Mouse (Mus musculus) liver, embryonic 11.5 days (tissue): Measurements from ENCODE around the gene Psmg1. TPM values are rescaled to one million over a fixed set of nuclear protein-coding genes. Genes with fewer than 3 reads are reported as not detected.
"Not testable (repeated sequence)": the region's sequence is repeated elsewhere in the genome, so short reads cannot be mapped to it uniquely, and the experiment has no call there.

Experiments
- ATAC-seq: fragments of 200-750 bp; cut with Nextera tagmentation; replicated peaks from 2 replicates; pipeline ENCODE4 v1.8.0; 2017; ENCODE audit warnings: moderate number of reproducible peaks, mild to moderate bottlenecking, moderate TSS enrichment, moderate library complexity; ENCODE audit not compliant: low FRiP score
- DNase-seq: peaks from one replicate; pipeline ENCODE4 v3.0.0-alpha.2; 2017; ENCODE audit warnings: low spot score
- H3K27ac ChIP-seq: fragments of 300-500 bp; sonication (generic); 2 replicates; pipeline ENCODE4 v1.5.1; 2014; ENCODE audit warnings: mild to moderate bottlenecking, low read depth, low read length, control low read depth
- H3K27me3 ChIP-seq: fragments of 300-500 bp; sonication (generic); replicated peaks from 2 replicates; pipeline ENCODE4 v1.6.1; 2014; ENCODE audit warnings: low read length, mixed read lengths; ENCODE audit not compliant: control insufficient read depth, insufficient read depth
- H3K36me3 ChIP-seq: fragments of 300-500 bp; sonication (generic); 2 replicates; pipeline ENCODE4 v1.6.1; 2014; ENCODE audit warnings: mild to moderate bottlenecking, low read length, moderate library complexity, mixed read lengths; ENCODE audit not compliant: control insufficient read depth, insufficient read depth
- H3K4me1 ChIP-seq: fragments of 300-500 bp; sonication (generic); replicated peaks from 2 replicates; pipeline ENCODE4 v1.6.1; 2014; ENCODE audit warnings: low read length, mixed read lengths; ENCODE audit not compliant: control insufficient read depth, insufficient read depth
- H3K4me2 ChIP-seq: fragments of 300-500 bp; sonication (generic); 2 replicates; pipeline ENCODE4 v1.6.1; 2014; ENCODE audit warnings: mild to moderate bottlenecking, control low read depth, moderate library complexity
- H3K4me3 ChIP-seq: fragments of 300-500 bp; sonication (generic); 2 replicates; pipeline ENCODE4 v1.5.1; 2014; ENCODE audit warnings: low read depth, low read length, control low read depth
- H3K9ac ChIP-seq: fragments of 300-500 bp; sonication (generic); 2 replicates; pipeline ENCODE4 v1.6.1; 2014; ENCODE audit warnings: low read depth, low read length, control low read depth
- H3K9me3 ChIP-seq: fragments of 300-500 bp; sonication (generic); 2 replicates; pipeline ENCODE4 v1.6.1; 2016; ENCODE audit warnings: low read length, inconsistent platforms, mixed read lengths; ENCODE audit not compliant: control insufficient read depth
- WGBS: fragments of 180-500 bp; shearing (Covaris S2); extraction: QIAGEN DNeasy Blood & Tissue Kit; methylation state at CpG from one replicate; pipeline ENCODE4 v1.1.7; 2014; 5-methylcytosine and 5-hydroxymethylcytosine counted together
- polyA plus RNA-seq: library from polyadenylated mRNA; unstranded; fragments of >200 nt; fragmentation: Nextera tagmentation; extraction: Ambion mirVana; gene quantifications from 2 replicates; pipeline ENCODE4 v1.2.1, GENCODE M21; 2014

The Psmg1 gene
- polyA plus RNA-seq, 1 experiment from 2014 or later: 127 TPM

DNA sequence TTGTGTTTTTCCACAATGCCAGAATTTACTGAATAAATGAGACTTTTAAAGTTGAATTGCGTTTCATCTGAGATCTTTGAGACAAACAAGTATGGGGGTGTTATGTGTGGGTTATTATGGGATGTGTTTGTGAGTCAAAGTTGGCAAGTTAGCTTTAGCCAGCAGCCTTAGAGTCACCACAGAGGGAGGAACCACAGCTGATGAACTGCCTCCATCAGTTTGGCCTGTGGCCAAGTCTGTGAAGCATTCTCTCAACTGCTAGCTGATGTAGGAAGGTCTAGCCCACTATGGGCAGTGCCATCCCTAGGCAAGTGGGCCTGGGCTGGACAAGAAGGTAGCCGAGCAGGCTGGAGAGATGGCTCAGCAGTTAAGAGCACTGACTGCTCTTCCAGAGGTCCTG is 19.9 kb downstream of the Psmg1 start:
- no peak overlapping the region for H3K9ac ChIP-seq
- H3K4me1 ChIP-seq: no peaks in the 10 kb centered on the region
- 78% methylated on average over 2 of the region's 2 CpGs for WGBS
- H3K27me3 ChIP-seq: no peaks in the 10 kb centered on the region
- ATAC-seq (no peak), DNase-seq (no peak)
- H3K4me2 ChIP-seq: no peak overlapping the region
- H3K36me3 ChIP-seq: no peaks in the 10 kb centered on the region
- H3K9me3 ChIP-seq: no peaks in the 10 kb centered on the region
- no peak overlapping the region for H3K4me3 ChIP-seq
- H3K27ac ChIP-seq: no peak overlapping the region

DNA sequence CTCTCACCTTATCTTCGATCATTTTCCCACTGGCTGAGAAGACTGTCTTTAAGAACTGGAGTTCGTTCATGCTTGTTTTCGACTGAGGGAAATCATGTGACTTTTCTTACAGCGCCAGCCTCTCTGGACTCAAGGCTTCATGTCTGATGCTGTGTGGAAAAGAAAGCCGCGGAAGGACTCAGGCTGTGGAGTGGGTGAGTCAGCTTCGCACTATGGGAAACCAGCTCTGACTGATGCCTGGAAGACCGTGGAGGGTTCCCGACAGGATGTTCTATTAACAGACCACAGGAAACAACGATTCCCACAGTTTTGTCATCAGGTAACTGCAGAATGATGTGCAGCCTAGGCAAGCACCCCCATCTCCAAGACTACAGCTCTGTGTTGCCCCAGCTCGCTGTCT is 23.3 kb downstream of the Psmg1 start:
- Histone ChIP-seq H3K27me3 (no peaks in the 10 kb centered on the region), H3K4me1 (no peaks in the 10 kb centered on the region), H3K27ac (no peak overlapping the region), H3K9me3 (no peaks in the 10 kb centered on the region), H3K36me3 (no peaks in the 10 kb centered on the region), H3K9ac (no peak overlapping the region), H3K4me2 (no peak overlapping the region), H3K4me3 (no peak overlapping the region)
- DNase-seq (no peak), ATAC-seq (no peak)
- 63% methylated on average over 11 of the region's 11 CpGs for WGBS

DNA sequence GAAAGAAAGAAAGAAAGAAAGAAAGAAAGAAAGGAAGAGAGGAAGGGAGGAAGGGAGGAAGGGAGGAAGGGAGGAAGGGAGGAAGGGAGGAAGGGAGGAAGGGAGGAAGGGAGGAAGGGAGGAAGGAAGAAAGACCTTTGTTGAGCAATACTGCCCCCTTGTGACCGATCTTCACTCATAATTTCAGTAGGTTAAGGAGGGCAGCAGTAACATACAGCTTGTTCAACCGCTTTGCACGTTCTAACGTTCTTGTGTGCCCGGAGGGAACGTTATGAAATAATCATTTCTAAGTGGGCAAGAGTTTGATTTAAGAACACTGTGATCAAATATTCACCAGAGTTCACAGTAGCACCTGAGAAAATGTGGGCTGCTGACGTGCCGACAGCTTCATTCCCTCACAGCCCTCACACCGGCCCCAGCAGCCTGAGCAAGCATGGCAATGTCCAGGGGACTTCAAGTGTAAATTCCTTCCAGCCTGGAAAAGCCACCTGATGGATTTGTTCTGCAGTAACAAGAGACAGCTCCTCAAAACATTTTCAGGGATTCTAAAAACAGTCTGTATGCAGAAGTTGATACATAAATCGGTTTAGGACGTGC is 26.2 kb downstream of the Psmg1 start:
- Histone ChIP-seq H3K27ac (no peak overlapping the region), H3K9me3 (no peaks in the 10 kb centered on the region), H3K9ac (no peak overlapping the region), H3K4me3 (no peak overlapping the region), H3K27me3 (no peaks in the 10 kb centered on the region), H3K4me2 (no peak overlapping the region), H3K4me1 (no peaks in the 10 kb centered on the region), H3K36me3 (no peaks in the 10 kb centered on the region)
- ATAC-seq (no peak), DNase-seq (no peak)
- 46% methylated on average over 11 of the region's 11 CpGs for WGBS

DNA sequence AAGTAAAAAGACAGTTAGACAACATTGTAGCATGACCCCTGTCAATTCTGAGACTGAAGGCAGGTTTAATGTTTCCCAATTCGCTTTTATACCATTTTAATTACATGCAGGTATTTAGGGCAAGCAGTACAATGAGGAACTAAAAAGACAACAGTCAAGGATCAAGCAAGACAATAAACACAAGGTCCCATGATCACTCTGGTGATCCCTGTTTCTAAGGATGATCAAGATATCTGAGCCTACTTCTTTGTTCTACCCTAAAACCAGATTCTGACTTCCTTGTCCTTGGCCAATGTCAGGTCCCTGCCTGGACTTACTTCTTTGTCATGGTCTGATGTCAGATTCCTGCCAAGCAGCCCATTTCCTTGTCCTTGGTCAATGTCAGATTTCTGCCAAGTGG is 29.3 kb downstream of the Psmg1 start:
- not testable (repeated sequence) for H3K9me3 ChIP-seq, H3K27ac ChIP-seq, H3K27me3 ChIP-seq, H3K9ac ChIP-seq, H3K4me2 ChIP-seq, DNase-seq, H3K4me3 ChIP-seq, H3K36me3 ChIP-seq, ATAC-seq, H3K4me1 ChIP-seq
- 74% methylated on average over 1 of the region's 1 CpGs for WGBS

DNA sequence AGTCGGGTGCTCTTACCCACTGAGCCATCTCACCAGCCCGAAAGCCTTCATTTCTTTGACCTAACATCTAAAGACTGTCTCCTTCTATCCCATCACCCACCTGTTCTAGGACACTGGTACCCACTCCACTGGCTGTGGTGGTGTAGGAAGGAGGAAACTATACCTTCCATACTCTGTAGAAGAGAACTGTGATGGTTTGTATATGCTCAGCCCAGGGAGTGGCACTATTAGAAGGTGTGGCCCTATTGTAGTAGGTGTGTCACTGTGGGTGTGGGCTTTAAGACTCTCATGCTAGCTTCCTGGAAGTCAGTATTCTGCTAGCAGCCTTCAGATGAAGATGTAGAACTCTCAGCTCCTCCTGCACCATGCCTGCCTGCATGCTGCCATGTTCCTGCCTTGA is 30.1 kb downstream of the Psmg1 start:
- H3K4me1 ChIP-seq, ATAC-seq: not testable (repeated sequence)

DNA sequence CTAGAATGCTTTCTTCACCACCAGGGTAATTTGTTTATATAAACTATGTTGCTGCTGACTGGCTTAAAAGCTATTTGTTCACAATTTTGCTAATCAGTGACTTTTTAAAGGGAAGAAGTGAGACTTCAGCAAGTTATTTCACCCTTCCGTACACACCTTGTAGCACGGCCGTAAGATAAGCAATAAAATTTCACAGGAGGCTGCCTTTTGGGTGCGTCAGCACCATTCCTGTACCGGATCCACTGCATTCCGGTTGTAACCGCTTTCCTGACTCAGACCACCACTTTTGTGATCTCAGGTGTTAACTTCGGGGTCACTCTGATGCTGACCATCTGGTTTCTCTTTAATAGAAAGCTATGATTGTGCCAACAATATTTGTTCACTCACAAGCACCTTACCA is 32.7 kb downstream of the Psmg1 start:
- ATAC-seq (no peak), DNase-seq (no peak)
- Histone ChIP-seq H3K27ac (no peak overlapping the region), H3K27me3 (no peaks in the 10 kb centered on the region), H3K9ac (no peak overlapping the region), H3K4me2 (no peak overlapping the region), H3K4me3 (no peak overlapping the region), H3K4me1 (no peaks in the 10 kb centered on the region), H3K9me3 (no peaks in the 10 kb centered on the region), H3K36me3 (no peaks in the 10 kb centered on the region)
- WGBS: 90% methylated on average over 8 of the region's 8 CpGs

More for the DNA sequence above, 30.1 kb downstream of the Psmg1 start:
- H3K9me3 ChIP-seq, H3K36me3 ChIP-seq, H3K27ac ChIP-seq, H3K4me2 ChIP-seq, H3K9ac ChIP-seq, H3K27me3 ChIP-seq, DNase-seq, H3K4me3 ChIP-seq: not testable (repeated sequence)
- WGBS: 95% methylated on average over 2 of the region's 2 CpGs

DNA sequence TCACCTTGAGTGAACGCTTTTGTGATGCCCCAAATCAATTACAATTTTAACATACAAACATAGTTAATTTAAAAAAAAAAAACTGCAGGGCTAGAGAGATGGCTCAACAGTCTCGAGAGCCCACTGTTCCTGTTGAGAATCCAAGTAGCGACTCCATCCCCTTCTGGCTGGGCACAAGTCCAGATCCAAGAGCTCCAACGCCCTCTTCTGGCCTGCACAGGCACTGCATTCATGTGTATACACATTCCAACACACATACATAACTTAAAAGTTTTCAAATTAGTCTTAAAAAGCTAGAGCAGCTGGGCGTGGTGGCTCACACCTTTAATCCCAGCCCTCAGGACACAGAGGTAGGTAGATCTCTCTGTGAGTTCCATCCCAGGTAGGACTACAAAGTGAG is 34.1 kb downstream of the Psmg1 start:
- H3K27me3 ChIP-seq: no peaks in the 10 kb centered on the region
- no peak overlapping the region for H3K4me3 ChIP-seq
- no peak overlapping the region for H3K27ac ChIP-seq
- no peak for DNase-seq
- no peaks in the 10 kb centered on the region for H3K36me3 ChIP-seq
- H3K9ac ChIP-seq: no peak overlapping the region
- no peak for ATAC-seq
- H3K4me1 ChIP-seq: no peaks in the 10 kb centered on the region
- 58% methylated on average over 5 of the region's 5 CpGs for WGBS
- H3K9me3 ChIP-seq: no peaks in the 10 kb centered on the region
- no peak overlapping the region for H3K4me2 ChIP-seq

DNA sequence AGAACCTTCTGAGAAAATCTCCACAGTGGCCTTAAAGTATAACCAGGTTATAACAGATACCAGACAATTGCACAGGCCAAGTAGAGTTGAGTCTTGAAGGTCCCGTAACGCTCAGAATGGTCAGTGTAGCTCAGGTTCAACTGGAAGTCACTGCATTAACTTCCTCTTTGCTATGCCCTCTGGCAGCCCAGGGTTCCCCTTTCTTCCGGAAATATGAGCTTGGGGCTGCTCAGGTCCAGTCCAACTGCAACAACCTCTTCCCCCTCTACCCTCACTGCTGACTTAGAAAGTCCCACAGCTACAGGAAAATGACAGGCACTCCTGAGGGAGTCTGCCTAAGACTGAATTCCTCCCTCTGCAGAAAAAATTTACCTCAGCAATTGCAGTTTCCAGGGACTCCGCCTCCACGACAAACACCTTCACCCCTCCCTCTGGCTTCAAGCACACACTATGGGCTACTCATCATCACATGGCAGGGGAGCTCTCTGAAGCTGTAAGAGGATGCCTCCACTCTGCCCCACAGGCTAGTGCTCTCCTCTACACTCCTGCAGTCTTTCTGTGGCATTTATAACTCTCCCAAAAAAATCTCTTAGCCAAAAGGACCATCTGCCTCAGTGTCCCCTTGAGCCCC is 34.9 kb downstream of the Psmg1 start:
- Histone ChIP-seq H3K36me3 (no peaks in the 10 kb centered on the region), H3K27ac (no peak overlapping the region), H3K9ac (no peak overlapping the region), H3K27me3 (no peaks in the 10 kb centered on the region), H3K4me1 (no peaks in the 10 kb centered on the region), H3K9me3 (no peaks in the 10 kb centered on the region), H3K4me2 (no peak overlapping the region), H3K4me3 (no peak overlapping the region)
- DNase-seq (no peak), ATAC-seq (no peak)
- WGBS: 64% methylated on average over 5 of the region's 5 CpGs

DNA sequence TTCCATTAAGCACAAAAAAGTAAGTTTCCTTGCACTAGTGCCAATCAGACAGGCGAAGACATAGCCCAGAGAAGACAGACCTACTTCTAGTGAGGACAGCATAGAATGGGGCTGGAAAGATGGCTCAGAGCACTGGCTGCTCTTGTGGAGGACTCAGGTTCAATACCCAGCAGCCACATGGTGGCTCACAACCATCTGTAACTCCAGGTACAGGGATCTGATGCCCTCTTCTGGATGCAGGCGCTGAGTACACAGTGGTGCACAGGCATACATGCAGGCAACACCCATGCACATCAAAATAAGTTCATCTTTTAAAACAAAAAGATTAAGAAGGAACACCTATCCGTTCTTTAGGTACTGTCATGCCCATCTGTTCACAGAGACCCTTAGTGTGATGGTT is 36.4 kb downstream of the Psmg1 start:
- H3K36me3 ChIP-seq: no peaks in the 10 kb centered on the region
- H3K27me3 ChIP-seq: no peaks in the 10 kb centered on the region
- no peaks in the 10 kb centered on the region for H3K9me3 ChIP-seq
- DNase-seq (no peak), ATAC-seq (no peak)
- no peak overlapping the region for H3K4me2 ChIP-seq
- H3K27ac ChIP-seq: no peak overlapping the region
- H3K9ac ChIP-seq: no peak overlapping the region
- H3K4me3 ChIP-seq: no peak overlapping the region
- WGBS: 78% methylated on average over 3 of the region's 3 CpGs
- no peaks in the 10 kb centered on the region for H3K4me1 ChIP-seq
